Mouse (Mus musculus) C2C12 (cell line): ENCODE measurements around the gene Lsm14a.

Source experiments
- CEBPB ChIP-seq: IDR thresholded peaks from one replicate; pipeline ENCODE4 v1.6.1; 2011; ENCODE audit warnings: low read depth, mild to moderate bottlenecking, control low read depth, moderate library complexity
- CTCF ChIP-seq: IDR thresholded peaks from one replicate; pipeline ENCODE4 v1.5.1; 2011; ENCODE audit not compliant: control insufficient read depth, insufficient read depth, insufficient read length
- MYOD1 ChIP-seq: IDR thresholded peaks from one replicate; pipeline ENCODE4 v1.6.1; 2011; ENCODE audit warnings: low read depth; ENCODE audit not compliant: control insufficient read depth, insufficient read length

DNA sequence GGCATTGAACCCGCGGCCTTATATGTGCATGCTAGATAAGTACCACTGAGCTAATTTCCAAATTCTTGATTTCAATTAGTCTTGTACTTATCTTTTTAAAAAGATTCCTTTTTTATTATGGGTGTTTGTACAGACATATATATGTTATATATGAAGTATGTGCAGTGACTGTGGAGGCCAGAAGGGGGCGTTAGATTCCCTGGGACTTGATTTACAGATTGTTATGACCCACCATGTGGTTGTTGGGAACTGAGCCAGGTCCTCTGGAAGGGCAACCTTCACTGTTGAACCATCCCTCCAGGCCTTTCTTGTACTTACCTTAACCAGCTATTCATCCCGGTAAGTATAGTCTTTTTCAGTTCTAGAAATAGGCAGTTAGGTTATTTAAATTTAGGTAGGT lies 780 bp downstream of the Lsm14a start:
- TF ChIP-seq CTCF, result no peak
- TF ChIP-seq CEBPB, result no peak
- TF ChIP-seq MYOD1, result no peak
